Mouse (Mus musculus) layer of hippocampus, adult 9-10 months (tissue): ENCODE data around the gene Rbm6.

Experiments
- DNase-seq: peaks from one replicate; pipeline ENCODE4 v3.0.0; 2022; ENCODE audit warnings: low spot score

Rbm6 gene

DNA sequence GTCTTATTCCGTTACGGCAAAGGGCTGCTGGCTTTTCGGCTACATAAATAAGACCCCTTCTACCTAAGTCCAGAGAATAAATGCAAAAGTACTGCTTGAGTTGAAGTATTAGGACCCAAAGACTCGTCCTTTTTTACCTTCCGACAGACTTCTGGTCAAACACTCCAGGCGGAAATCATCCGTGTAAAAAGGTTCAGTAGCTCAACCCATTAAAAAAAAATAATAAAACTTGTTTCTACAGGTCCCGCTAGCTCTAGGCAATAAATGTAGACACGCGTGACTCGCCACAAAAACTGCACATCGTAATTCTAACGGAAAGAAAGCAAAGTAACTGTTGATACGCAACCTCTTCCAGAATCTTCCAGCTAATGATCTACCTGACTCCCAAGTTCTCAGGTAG is at the start of gene Rbm6:
Gene Rbm6 (minus strand): TSS at position 101 of the 400 bp plus-strand sequence.
- DNase-seq = no peak

- DNase-seq = no peak
Measured at GRCm38 (mm10) chr9:107919441-107919840, 46.4 kb upstream of the Rbm6 start.

DNA sequence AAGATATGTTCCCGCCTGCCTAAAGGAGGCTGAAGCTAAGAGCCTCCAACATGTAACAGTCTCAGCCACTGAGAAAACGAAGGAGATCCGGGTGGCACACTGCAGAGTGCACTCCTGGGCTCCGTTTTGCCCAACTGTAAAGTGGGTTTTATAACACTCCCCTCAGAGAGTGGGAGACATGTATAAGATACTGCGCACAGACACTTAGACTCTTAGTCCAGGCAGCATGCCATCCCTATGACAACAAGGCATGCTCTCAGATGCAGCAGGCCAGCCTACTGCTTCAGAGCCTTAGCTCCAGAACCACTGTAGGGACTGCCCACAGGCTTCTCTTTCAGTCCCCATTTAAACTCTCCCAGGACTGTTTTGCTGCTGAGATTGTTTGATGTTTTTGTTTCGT is 45.8 kb upstream of the Rbm6 start:
- DNase-seq = no peak

GRCm38 (mm10) chr9:107917895-107918608 is 45.0 kb upstream of the Rbm6 start:
- DNase-seq = no peak

GRCm38 (mm10) chr9:107914764-107915420 is 41.9 kb upstream of the Rbm6 start:
- DNase-seq = no peak

GRCm38 (mm10) chr9:107910025-107910769 is 37.2 kb upstream of the Rbm6 start:
- DNase-seq = no peak

GRCm38 (mm10) chr9:107908410-107909158 is 35.5 kb upstream of the Rbm6 start:
- no peak for DNase-seq

- no peak for DNase-seq
Measured at GRCm38 (mm10) chr9:107907801-107908120, 34.7 kb upstream of the Rbm6 start.

- no peak for DNase-seq
Measured at GRCm38 (mm10) chr9:107906967-107907800, 34.1 kb upstream of the Rbm6 start.

- DNase-seq = no peak
Measured at GRCm38 (mm10) chr9:107906252-107906966, 33.4 kb upstream of the Rbm6 start, which contains the start of gene Mst1r. TSS of gene Mst1r (plus strand) at chr9:107906873.

DNA sequence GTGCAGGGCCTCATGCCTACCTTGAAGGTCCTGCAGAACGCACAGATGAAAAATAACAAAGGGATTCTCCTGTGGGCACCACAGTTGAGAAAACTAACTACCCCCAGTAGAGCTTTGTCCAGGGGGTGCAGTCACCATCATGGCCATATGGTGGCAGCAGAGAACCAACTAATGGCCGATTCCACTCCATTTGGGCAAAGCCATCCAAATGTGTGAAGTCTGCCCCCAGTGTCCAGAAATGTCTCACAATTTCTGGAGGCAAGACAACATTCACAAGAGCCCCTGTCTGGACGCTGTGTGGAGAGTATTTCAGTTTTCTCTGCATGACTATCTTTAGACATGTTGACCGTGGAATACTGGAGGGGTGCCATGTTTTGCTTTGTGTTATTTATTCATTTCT is 31.7 kb upstream of the Rbm6 start:
- peak; percentile 84 for DNase-seq

- no peak for DNase-seq
Measured at GRCm38 (mm10) chr9:107901627-107901914, 28.5 kb upstream of the Rbm6 start.

- DNase-seq = no peak
Measured at GRCm38 (mm10) chr9:107900840-107901626, 28.0 kb upstream of the Rbm6 start.

DNA sequence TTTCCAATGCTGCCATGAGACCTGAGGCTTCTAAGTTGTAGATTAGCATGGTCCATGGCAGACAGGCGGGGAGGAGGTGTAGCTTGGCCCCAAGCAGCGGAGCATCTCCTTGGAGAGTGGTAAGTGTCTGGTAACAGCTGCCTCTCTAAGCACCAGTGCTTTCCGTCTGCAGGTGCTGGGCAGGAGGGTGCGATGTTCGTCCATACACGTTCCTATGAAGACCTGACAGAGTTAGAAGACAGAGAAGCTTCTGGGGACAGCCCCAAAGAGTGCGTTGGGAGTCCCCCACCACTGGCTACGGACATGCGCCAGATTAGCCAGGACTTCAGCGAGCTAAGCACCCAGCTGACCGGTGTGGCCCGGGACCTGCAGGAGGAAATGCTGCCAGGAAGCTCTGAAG is 26.8 kb upstream of the Rbm6 start:
- DNase-seq = no peak

GRCm38 (mm10) chr9:107898563-107898962 is 25.5 kb upstream of the Rbm6 start:
- no peak for DNase-seq

GRCm38 (mm10) chr9:107891023-107891422 is 18.0 kb upstream of the Rbm6 start:
- DNase-seq = no peak

DNA sequence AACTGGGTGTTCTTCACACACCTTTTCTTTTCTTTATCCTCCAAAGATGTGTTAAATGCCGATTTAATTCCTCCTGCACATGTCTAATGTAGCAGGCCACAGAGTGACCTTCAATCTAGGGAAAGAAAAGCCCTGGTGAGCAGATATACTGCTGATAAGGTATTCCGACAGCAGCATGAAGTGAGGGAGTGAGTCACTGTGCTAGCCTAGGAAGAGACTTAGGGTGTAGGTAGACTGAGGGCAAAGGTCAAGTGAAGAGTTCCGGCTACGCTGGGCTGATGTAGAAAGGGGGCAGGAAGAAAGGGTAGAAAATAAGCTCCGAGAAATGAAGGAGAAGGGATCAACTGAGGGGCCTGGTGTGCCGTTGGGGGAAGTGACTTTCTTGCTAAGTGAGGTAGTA is 17.2 kb upstream of the Rbm6 start:
- no peak for DNase-seq

DNA sequence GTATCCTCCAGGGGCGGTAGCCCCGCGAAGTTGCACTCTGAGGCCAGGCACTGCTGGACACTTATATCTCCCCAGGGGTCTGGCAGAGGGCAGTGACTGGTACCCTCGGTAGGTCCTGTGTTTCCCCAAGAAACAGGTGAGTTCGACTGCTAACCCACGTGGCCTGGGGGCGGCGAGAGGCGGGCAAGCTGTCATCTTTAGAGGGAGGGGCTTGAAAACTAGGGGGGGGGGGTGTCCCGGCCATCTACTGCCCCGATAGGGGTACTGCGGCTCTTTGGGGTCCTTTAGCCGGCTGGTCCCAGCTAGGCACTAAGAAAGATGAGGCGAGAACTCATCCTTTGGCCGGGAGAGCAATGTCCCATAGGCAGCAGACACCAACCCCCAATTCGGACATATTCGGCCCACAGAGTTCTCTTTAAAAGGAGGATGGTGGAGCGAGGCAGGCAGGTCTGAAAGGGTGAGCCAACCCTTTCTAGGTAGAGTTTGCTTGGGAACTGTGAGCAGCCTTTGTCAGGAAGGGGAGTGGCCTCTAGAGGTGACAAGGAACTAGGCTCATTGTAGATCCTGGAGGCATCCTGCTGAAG is 15.3 kb upstream of the Rbm6 start:
- DNase-seq = no peak

DNA sequence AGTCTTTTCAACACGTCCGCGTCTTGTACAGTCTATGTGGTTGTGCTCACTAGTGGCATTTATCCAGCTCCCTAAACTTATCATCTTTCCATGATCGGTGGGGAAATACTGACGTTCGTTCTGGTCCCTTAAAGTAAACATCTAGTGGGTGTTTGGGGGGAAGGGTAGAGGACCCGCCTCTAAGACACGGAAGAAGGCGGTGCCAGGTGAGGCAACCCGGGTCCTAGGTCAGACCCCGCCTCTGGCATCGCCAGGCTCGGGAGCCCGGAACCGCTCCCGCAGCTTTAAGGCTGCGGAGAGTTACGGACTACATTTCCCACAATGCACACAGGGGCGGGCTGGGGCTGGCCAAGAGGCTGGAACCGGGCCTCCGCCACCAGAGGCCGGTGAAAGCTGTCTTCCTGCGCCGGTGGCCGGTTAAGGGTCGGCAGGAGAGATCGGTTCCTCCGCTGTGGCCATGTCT is 14.8 kb upstream of the Rbm6 start, which contains the start of gene Mon1a:
Gene Mon1a (plus strand): TSS at position 348 of the 463 bp plus-strand sequence.
- DNase-seq = peak; percentile 69

- no peak for DNase-seq
Measured at GRCm38 (mm10) chr9:107880411-107880810, 7.4 kb upstream of the Rbm6 start.
